Mouse (Mus musculus) gastrocnemius, adult 18-20 months (tissue): Measurements from ENCODE around the gene Gucy2c. TPM values are rescaled to one million over a fixed set of nuclear protein-coding genes. Genes with fewer than 3 reads are reported as not detected.

Source experiments
- DNase-seq: peaks from one replicate; pipeline ENCODE4 v3.0.0; 2021; ENCODE audit warnings: low spot score
- long read RNA-seq, 2 experiments: library from polyadenylated mRNA; stranded (forward); transcript quantifications; one replicate each; pipeline ENCODE4 v2.0.0; 2021
- total RNA-seq, 2 experiments: library from RNA; stranded (reverse); gene quantifications; 2 replicates each; pipeline ENCODE4 v1.2.3; 2021

Gucy2c gene
- not detected for total RNA-seq
- long read RNA-seq, experiment 1 = 0 reads
- long read RNA-seq, experiment 2 = 0 reads

GRCm38 (mm10) chr6:136781377-136781986 lies at the start of gene Gucy2c:
Gucy2c (minus strand) TSS chr6:136781765.
- DNase-seq = no peak

- no peak for DNase-seq
These were observed 47.1 kb upstream of the Gucy2c start for GRCm38 (mm10) chr6:136828681-136829080.

DNA sequence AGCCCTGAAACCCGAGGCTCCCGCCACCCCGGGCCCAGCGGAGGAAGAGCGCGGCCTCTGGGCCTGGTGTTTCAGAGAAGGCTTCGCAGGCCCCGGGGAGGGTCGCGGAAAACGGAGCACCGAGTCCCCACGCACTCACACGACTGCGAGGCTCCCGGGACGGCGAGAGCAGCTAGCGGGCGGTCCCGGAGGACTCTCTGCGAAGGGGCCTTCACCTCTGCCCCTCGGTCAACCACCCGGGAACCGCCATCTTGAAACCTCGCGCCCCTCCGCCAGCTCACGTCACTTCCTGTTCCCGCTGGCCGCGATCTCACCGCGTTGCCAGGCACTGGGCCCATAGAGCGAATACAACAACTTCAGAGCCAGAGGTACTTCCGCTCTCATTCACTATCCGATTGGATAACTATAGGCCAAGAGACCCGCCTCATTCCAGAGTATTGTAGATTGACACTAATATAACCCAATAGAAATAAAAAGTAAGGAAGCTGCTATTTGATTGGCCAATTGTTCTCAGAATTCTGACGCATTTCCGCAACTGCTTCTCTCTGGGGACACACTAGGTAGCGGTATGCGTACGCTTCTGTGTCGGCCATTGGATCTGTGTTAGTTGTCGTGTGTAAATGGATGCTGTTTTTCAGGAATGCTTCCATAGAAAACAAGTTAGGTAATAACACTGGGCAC lies 46.5 kb upstream of the Gucy2c start, which contains the start of gene Wbp11:
Gene Wbp11, minus strand, starts transcription at position 353 of the 681 bp plus-strand sequence.
- DNase-seq = peak; percentile 97

DNA sequence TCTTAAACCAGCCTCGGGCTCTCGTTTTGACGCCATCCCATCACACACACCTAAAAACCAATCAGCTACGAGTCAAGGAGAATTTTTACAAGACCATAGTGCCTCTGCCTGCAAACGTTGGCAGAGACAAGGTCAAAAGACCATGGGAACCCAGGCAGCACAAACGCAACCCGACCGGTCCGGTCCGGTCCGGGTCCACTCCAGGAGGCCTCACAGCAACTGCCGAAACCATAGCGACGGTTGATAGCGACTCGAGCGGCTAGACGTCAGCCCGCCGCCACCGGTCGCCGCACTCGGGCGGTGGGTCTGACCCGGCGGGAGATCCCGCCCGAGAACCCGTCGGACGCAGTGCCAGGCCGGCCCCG lies 45.9 kb upstream of the Gucy2c start, which contains the start of gene BC049715:
Gene BC049715, plus strand, starts transcription at position 111 of the 365 bp plus-strand sequence.
- DNase-seq = no peak

DNA sequence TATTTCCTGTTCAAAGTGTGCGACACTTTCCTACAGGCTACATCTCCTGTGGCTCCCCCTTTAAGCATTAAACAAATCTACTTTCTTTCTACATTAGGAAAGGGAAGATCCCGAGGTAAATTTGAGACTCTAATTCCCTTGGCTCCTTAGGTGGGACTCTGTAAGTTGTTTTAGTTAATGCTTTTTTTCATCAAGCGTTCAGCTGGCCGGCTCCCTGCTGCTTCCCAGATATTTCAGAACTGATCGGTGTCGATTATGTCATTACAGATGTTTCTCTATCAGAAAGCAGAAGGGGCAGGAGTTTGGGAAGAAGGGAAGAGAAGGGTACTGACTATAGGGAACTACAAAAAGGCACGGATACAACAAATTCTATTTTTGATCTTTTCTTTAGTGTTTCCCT lies 45.6 kb upstream of the Gucy2c start:
- no peak for DNase-seq

GRCm38 (mm10) chr6:136824987-136825386 lies 43.4 kb upstream of the Gucy2c start:
- no peak for DNase-seq

DNA sequence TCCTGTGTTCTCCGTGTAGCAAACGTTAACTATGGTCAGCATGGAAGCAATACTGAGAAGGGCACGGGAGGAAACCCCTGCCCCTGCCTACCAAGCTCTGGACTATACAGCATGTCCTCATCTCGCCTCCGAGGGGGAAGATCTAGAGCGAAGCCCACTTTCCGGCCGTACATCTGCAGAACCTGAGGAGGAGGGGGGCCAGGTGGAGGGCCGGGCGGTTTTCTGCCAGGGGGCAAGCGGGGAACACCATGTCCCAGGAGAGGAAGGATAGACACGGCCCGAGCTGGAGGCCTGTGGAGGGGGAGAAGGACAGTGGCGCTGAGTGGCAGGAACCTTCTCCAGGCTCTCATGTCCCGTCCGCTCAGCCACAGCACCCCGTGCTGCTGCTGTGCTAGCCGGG lies 39.5 kb upstream of the Gucy2c start:
- DNase-seq = no peak

DNA sequence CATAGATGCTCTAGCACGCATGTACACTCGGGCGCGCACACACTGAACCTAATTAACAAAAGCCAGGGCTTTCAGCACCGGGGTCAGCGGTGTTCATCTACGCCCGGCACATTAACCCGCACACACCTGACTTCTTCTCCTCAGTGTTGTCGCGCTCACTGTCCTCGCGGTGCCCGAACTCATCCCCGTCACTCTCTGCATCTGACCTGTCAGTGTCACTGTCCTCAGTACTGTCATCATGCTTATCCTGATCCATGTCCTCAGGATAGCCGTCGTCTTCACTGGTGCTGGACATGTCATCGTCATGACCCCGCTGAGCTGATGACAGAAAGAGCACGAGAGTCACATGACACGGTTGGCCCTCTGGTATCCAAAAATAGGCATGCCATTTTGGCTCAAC lies 38.8 kb upstream of the Gucy2c start:
- no peak for DNase-seq

- DNase-seq = no peak
These were observed 36.0 kb upstream of the Gucy2c start for GRCm38 (mm10) chr6:136817549-136817948.

DNA sequence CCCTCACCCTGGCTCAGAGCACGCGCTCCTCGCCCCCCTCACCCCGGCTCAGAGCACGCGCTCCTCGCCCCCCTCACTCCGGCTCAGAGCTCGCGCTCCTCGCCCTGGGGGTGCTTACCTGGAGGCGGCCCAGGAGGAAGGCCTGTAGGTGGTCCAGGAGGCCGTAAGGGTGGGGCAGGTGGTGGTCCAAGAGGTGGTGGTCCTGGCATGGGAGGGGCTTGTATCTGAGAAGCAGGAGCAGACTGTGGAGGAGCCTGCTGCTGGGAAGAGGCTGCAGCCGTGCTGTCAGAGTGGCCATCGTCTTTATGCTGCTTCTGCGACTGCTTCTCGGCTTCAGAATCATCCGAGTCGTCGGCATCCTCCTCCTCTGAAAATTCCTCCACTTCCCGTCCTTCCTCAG lies 35.3 kb upstream of the Gucy2c start:
- DNase-seq = no peak

DNA sequence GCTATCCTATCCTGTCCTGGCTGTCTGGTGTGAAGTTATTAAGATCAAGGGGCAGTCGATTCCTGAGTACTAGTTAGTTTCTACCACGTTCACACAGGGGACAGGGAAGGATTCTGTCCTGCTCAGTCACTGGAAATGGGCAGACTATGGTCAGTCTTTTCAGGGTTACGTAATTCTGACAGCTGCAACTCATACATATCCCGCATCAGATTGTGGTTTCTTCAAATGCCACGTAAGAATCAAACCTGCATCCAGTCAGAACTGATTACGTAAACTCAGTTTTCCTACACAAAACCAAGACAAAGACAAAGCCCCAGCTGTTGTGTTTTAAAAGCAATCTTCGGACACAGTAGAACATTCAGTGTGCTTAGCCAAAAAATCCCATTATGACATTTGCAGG lies 33.8 kb upstream of the Gucy2c start:
- DNase-seq = no peak

DNA sequence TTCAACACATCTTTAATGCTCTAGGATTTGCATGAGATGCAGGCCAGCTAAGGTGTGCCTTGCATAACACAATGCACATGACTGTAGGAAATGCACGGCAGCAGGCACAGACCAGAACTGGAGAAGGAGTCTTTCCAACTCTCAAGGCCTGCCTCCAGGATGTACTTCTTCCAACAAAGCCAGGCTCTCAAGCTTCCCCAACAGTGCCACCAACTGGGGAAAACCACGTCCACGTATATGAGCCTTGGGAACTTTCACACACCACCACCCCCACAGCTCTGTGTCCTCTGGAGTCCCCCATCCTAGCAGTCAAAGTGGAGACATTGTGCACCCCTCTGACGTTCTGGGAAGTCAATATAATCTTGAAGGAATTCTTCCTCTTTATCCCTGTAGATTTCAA lies 31.6 kb upstream of the Gucy2c start:
- DNase-seq = no peak

DNA sequence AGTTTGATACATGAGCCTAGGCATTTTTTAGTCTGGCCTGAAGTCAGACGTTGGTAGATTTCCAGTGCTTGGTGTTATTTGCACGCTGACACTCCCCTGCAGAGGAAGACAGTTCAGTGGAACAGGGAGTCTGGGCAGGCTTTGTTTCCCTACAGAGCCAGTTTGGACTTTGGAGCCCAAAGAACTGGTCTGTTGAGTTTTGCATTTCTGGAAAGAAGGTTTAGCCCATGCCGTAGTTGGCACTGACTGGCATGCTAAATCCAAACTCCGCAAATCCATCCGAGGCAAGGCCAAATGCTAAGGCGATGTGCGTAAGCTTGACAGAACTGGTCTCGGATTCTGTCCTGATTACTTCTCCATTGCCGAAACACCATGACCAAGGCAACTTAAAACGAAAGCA lies 29.6 kb upstream of the Gucy2c start:
- DNase-seq = no peak

GRCm38 (mm10) chr6:136809673-136810072 lies 28.1 kb upstream of the Gucy2c start:
- no peak for DNase-seq

GRCm38 (mm10) chr6:136809077-136809476 lies 27.5 kb upstream of the Gucy2c start:
- DNase-seq = peak; percentile 40

- DNase-seq = no peak
These were observed 27.1 kb upstream of the Gucy2c start for GRCm38 (mm10) chr6:136808631-136809046.

DNA sequence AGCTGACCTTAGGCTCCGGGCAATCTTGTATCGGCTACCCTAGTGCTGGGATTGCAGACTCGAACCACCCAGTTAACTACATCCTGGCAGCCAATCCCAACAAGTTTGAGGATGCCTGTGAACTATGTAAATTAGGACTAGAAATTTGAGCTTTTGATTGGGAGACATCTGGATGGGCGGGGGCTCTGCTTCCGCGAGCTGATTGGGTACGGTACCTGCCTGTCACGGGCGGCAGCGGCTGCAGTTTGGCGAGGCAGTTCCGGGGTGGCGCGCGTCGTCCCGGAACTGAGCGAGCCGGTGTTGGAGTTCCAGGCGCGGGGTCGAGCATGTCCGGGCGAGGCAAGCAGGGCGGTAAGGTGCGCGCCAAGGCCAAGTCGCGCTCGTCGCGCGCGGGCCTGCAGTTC lies 26.5 kb upstream of the Gucy2c start, which contains the start of gene H2afj:
Gene H2afj, plus strand, starts transcription at position 231 of the 404 bp plus-strand sequence.
- DNase-seq = peak; percentile 98

- no peak for DNase-seq
These were observed 25.9 kb upstream of the Gucy2c start for GRCm38 (mm10) chr6:136807395-136808013.

GRCm38 (mm10) chr6:136806819-136807218 lies 25.3 kb upstream of the Gucy2c start:
- no peak for DNase-seq

- DNase-seq = no peak
These were observed 23.8 kb upstream of the Gucy2c start for GRCm38 (mm10) chr6:136805409-136805775.

DNA sequence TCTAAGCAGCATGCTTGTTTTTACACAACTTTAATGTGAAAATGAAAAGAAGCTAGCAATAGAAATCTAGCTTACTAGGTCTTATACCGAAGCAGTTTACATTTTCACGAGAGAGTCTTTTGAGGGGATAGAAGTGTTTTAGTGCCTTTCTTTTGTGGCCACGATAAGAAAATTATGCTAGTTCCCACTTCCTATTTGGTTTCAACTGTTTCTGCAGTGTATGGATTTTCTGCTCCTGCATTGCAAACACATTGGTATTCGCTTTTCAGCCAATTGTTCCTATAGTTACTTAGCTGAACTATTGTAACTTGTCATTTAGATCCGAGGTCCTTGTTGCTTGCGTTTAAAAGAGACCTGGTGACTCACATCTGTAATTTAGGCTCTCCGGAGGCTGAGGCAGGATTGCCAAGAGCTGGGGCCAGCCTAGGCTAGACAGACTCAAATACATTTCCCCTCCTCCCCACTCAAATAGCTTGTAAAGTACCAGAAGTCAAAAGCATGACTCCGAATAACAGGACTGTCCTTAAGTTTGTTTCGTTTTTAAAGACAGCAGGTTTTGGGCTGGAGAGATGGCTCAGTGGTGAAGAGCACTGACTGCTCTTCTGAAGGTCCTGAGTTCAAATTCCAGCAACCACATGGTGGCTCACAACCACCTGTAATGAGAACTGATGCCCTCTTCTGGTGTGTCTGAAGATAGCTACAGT lies 23.3 kb upstream of the Gucy2c start:
- no peak for DNase-seq
